ENCODE assay signal across 8 mouse cellular contexts in genomic region chr1:131086907-131087306, GRCm38 (mm10). TPM values are rescaled to one million over a fixed set of nuclear protein-coding genes. Genes with fewer than 3 reads are reported as not detected.
DNase-seq lines count a peak whose midpoint lies in the region; ATAC-seq lines count a peak whose summit lies in the region.

No protein-coding gene starts in this region.

- peak; percentile 72 for DNase-seq in left cerebral cortex, postnatal 4 days
- no peak for DNase-seq in left cerebral cortex, adult 18-20 months (ENCODE audit: low spot score in 2 of 2)
- peak; percentile 53 for DNase-seq in heart, adult 8-10 months (ENCODE audit: low spot score)
- peak; percentile 68 to 70 for DNase-seq in kidney, postnatal 36 days
- no peak for DNase-seq in midbrain, embryonic 14.5 days
- no peak for DNase-seq in left cerebral cortex, postnatal 14 days (ENCODE audit: low spot score in 2 of 2)
- DNase-seq in spleen, adult 18-20 months, result no peak
- DNase-seq in frontal cortex, adult 2 months (ENCODE audit: extremely low spot score in 1 of 2, low spot score in 1 of 2), result no peak

- H3K27me3 ChIP-seq in midbrain, embryonic 14.5 days (ENCODE audit: control insufficient read depth, insufficient read depth, low read length), result no peaks in the 10 kb centered on the region

- no peak overlapping the region for H3K4me3 ChIP-seq in midbrain, embryonic 14.5 days (replicated peaks; ENCODE audit: low read depth, low read length)

- H3K36me3 ChIP-seq in midbrain, embryonic 14.5 days (ENCODE audit: control insufficient read depth, insufficient read depth, low read length), result no peaks in the 10 kb centered on the region

- no peak overlapping the region for H3K9ac ChIP-seq in midbrain, embryonic 14.5 days (replicated peaks; ENCODE audit: low read length)

- H3K27ac ChIP-seq in midbrain, embryonic 14.5 days (replicated peaks; ENCODE audit: low read depth, low read length), result peak overlapping the region; percentile 50

- H3K4me1 ChIP-seq in midbrain, embryonic 14.5 days (ENCODE audit: control insufficient read depth, insufficient read depth, low read length), result peaks cover 79% of the 10 kb centered on the region

- H3K9me3 ChIP-seq in midbrain, embryonic 14.5 days (ENCODE audit: control insufficient read depth, low read length), result no peaks in the 10 kb centered on the region

- WGBS in midbrain, embryonic 14.5 days, result 30% methylated on average over 7 of the region's 7 CpGs

- H3K4me2 ChIP-seq in midbrain, embryonic 14.5 days (ENCODE audit: low read length), result no peak overlapping the region

- no peak for ATAC-seq in midbrain, embryonic 14.5 days (ENCODE audit: low FRiP score, low TSS enrichment)

- intact Hi-C loops in left cerebral cortex, postnatal 4 days (cut with DNase I), result no loop called here
- intact Hi-C loops in left cerebral cortex, postnatal 14 days (cut with DNase I), result no loop called here

RNA-seq across cellular contexts. Expression of gene Mapkapk2, which starts 10.7 kb away (rescaled TPM):
- total RNA-seq in left cerebral cortex, postnatal 4 days (2021), result 10 to 100 TPM; 32.1 to 35.4 TPM
- 10 to 100 TPM; 35.8 to 37.2 TPM for total RNA-seq in left cerebral cortex, adult 18-20 months (2021)
- 100 to 1,000 TPM; 303 to 326 (median 315) TPM for total RNA-seq in heart, adult 8-10 months (2022)
- polyA plus RNA-seq in midbrain, embryonic 14.5 days (2014; fragmentation: Nextera tagmentation; extraction: Ambion mirVana), result 25.0 and 35.0 TPM in 2 replicates
- 10 to 100 TPM; 25.1 to 26.0 TPM for total RNA-seq in left cerebral cortex, postnatal 14 days (2021)
- 27.6 and 28.6 TPM in 2 replicates for polyA plus RNA-seq in frontal cortex, adult 2 months (2012; rRNA removed)

RNA-seq across cellular contexts. Expression of gene Dyrk3, which starts 51.2 kb away (rescaled TPM):
- 10 to 100 TPM; 15.8 to 16.9 TPM for total RNA-seq in left cerebral cortex, postnatal 4 days (2021)
- total RNA-seq in left cerebral cortex, adult 18-20 months (2021), result 10 to 100 TPM; 14.9 to 16.7 TPM
- total RNA-seq in heart, adult 8-10 months (2022), result under 1 TPM; 0.25 to 0.71 (median 0.53) TPM
- polyA plus RNA-seq in midbrain, embryonic 14.5 days (2014; fragmentation: Nextera tagmentation; extraction: Ambion mirVana), result 14.8 and 18.7 TPM in 2 replicates
- 10 to 100 TPM in 1 of 2 experiments, 1 to 10 TPM in 1; 9.3 to 19.0 TPM for total RNA-seq in left cerebral cortex, postnatal 14 days (2021)
- polyA plus RNA-seq in frontal cortex, adult 2 months (2012; rRNA removed), result 4.9 and 5.0 TPM in 2 replicates

Comparison
In these comparisons a context has a peak if more than half of its experiments do, and no peak if none do; other contexts are left out.
1. DNase-seq: peak in left cerebral cortex, postnatal 4 days (single experiment), heart, adult 8-10 months (single experiment) and kidney, postnatal 36 days (2 of 2); none in left cerebral cortex, adult 18-20 months (0 of 2), midbrain, embryonic 14.5 days (single experiment), left cerebral cortex, postnatal 14 days (0 of 2), spleen, adult 18-20 months (0 of 2) and frontal cortex, adult 2 months (0 of 2).
2. RNA of gene Mapkapk2, which starts 10.7 kb away (total RNA-seq): 303 to 326 TPM in heart, adult 8-10 months; 35.8 to 37.2 TPM in left cerebral cortex, adult 18-20 months, 32.1 to 35.4 TPM in left cerebral cortex, postnatal 4 days and 25.1 to 26.0 TPM in left cerebral cortex, postnatal 14 days; every median in the first group is over 4 times any median in the second.
3. RNA of gene Dyrk3, which starts 51.2 kb away (total RNA-seq): 9.3 to 19.0 TPM in left cerebral cortex, postnatal 14 days, 15.8 to 16.9 TPM in left cerebral cortex, postnatal 4 days and 14.9 to 16.7 TPM in left cerebral cortex, adult 18-20 months; 0.25 to 0.71 TPM in heart, adult 8-10 months; every median in the first group is over 4 times any median in the second.